In the genomic region with DNA sequence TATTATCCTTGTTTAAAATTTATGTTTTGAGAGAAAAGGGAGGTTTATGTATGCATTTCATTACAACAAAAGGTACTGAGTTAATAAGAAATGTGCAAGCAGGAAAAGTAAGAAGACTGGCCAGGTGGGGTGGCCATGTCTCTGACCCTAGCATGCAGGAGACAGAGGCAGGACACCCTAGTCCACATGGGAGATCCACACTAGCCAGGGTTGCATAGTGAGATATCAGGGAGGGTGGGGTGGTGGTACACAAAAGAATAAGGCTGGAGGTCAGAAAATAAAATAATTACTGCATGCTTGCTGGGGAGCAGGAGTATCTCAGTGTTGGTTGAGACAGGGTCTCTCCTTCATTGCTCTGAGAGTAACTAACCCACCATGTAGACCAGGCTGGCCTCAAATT, we compare ENCODE assay signal across 18 mouse cellular contexts.
DNase-seq lines count a peak whose midpoint lies in the region; ATAC-seq and TF ChIP-seq lines count a peak whose summit lies in the region.
"Had no signal": no experiment of that assay in that cellular context is flagged by ENCODE, and none has a peak within 500 bp of the region (broad histone marks: within the 10 kb centered on the region; RNA-seq: fewer than 3 reads in every experiment).

No protein-coding gene starts in this region.

- peaks cover 43% of the 10 kb centered on the region for H3K4me1 ChIP-seq in hindbrain, embryonic 12.5 days
- H3K4me1 ChIP-seq in hindbrain, embryonic 11.5 days (replicated peaks; ENCODE audit: control insufficient read depth, insufficient read depth, low read length): peaks cover 10% of the 10 kb centered on the region
- peaks cover 52% of the 10 kb centered on the region for H3K4me1 ChIP-seq in forebrain, embryonic 15.5 days
- H3K4me1 ChIP-seq in forebrain, postnatal 0 days (ENCODE audit: insufficient read depth): peaks cover 22% of the 10 kb centered on the region
- peaks cover 35% of the 10 kb centered on the region for H3K4me1 ChIP-seq in midbrain, embryonic 16.5 days (ENCODE audit: control insufficient read depth, insufficient read depth, low read length)

- no peak overlapping the region for H3K4me3 ChIP-seq in hindbrain, embryonic 12.5 days
- H3K4me3 ChIP-seq in hindbrain, embryonic 11.5 days (ENCODE audit: low read depth, low read length): no peak overlapping the region
- no peak overlapping the region for H3K4me3 ChIP-seq in forebrain, embryonic 15.5 days
- H3K4me3 ChIP-seq in forebrain, postnatal 0 days (ENCODE audit: low read depth, low read length): no peak overlapping the region
- H3K4me3 ChIP-seq in midbrain, embryonic 16.5 days (ENCODE audit: low read depth, low read length): no peak overlapping the region
- H3K4me3 ChIP-seq: embryonic facial prominence, embryonic 12.5 days; erythroblast, embryonic 14.5 days; heart, embryonic 10.5 days; intestine, embryonic 15.5 days; left cerebral cortex, adult 2 months had no signal

- H3K9ac ChIP-seq in hindbrain, embryonic 12.5 days: no peak overlapping the region
- no peak overlapping the region for H3K9ac ChIP-seq in hindbrain, embryonic 11.5 days (ENCODE audit: low read depth, low read length)
- H3K9ac ChIP-seq in forebrain, embryonic 15.5 days (replicated peaks): no peak overlapping the region
- H3K9ac ChIP-seq in forebrain, postnatal 0 days: no peak overlapping the region
- no peak overlapping the region for H3K9ac ChIP-seq in midbrain, embryonic 16.5 days (ENCODE audit: low read depth, low read length)
- H3K9ac ChIP-seq: embryonic facial prominence, embryonic 12.5 days; intestine, embryonic 15.5 days; liver, postnatal 0 days had no signal

- H3K36me3 ChIP-seq in hindbrain, embryonic 12.5 days: no peaks in the 10 kb centered on the region
- H3K36me3 ChIP-seq in hindbrain, embryonic 11.5 days (ENCODE audit: control insufficient read depth, insufficient read depth, low read length): no peaks in the 10 kb centered on the region
- no peaks in the 10 kb centered on the region for H3K36me3 ChIP-seq in forebrain, embryonic 15.5 days
- no peaks in the 10 kb centered on the region for H3K36me3 ChIP-seq in forebrain, postnatal 0 days (ENCODE audit: insufficient read depth)
- no peaks in the 10 kb centered on the region for H3K36me3 ChIP-seq in midbrain, embryonic 16.5 days (ENCODE audit: control insufficient read depth, insufficient read depth, low read length)
- H3K36me3 ChIP-seq: embryonic facial prominence, embryonic 12.5 days; intestine, embryonic 15.5 days had no signal

- no peak for TF ChIP-seq CTCF in forebrain, postnatal 0 days (IDR thresholded peaks at IDR 0.05; ENCODE audit: low read depth)

- no peaks in the 10 kb centered on the region for H3K27me3 ChIP-seq in hindbrain, embryonic 12.5 days
- H3K27me3 ChIP-seq in hindbrain, embryonic 11.5 days (ENCODE audit: control insufficient read depth, insufficient read depth, low read length): no peaks in the 10 kb centered on the region
- H3K27me3 ChIP-seq in forebrain, embryonic 15.5 days: no peaks in the 10 kb centered on the region
- no peaks in the 10 kb centered on the region for H3K27me3 ChIP-seq in forebrain, postnatal 0 days (ENCODE audit: insufficient read depth, low read length)
- H3K27me3 ChIP-seq in midbrain, embryonic 16.5 days (ENCODE audit: control insufficient read depth, insufficient read depth, low read depth, low read length): no peaks in the 10 kb centered on the region
- H3K27me3 ChIP-seq: embryonic facial prominence, embryonic 12.5 days; intestine, embryonic 15.5 days had no signal

- H3K4me2 ChIP-seq in hindbrain, embryonic 12.5 days (replicated peaks): no peak overlapping the region
- no peak overlapping the region for H3K4me2 ChIP-seq in hindbrain, embryonic 11.5 days (replicated peaks; ENCODE audit: low read depth, low read length)
- H3K4me2 ChIP-seq in forebrain, embryonic 15.5 days (replicated peaks): no peak overlapping the region
- H3K4me2 ChIP-seq in forebrain, postnatal 0 days (ENCODE audit: low read depth): no peak overlapping the region
- no peak overlapping the region for H3K4me2 ChIP-seq in midbrain, embryonic 16.5 days (ENCODE audit: low read length)
- H3K4me2 ChIP-seq: embryonic facial prominence, embryonic 12.5 days; intestine, embryonic 15.5 days had no signal

- H3K9me3 ChIP-seq in hindbrain, embryonic 12.5 days (replicated peaks): no peaks in the 10 kb centered on the region
- no peaks in the 10 kb centered on the region for H3K9me3 ChIP-seq in hindbrain, embryonic 11.5 days (ENCODE audit: control insufficient read depth, low read length)
- no peaks in the 10 kb centered on the region for H3K9me3 ChIP-seq in forebrain, embryonic 15.5 days
- H3K9me3 ChIP-seq in forebrain, postnatal 0 days (ENCODE audit: low read length): no peaks in the 10 kb centered on the region
- no peaks in the 10 kb centered on the region for H3K9me3 ChIP-seq in midbrain, embryonic 16.5 days (replicated peaks; ENCODE audit: control insufficient read depth, low read length, poor library complexity, severe bottlenecking)
- H3K9me3 ChIP-seq: embryonic facial prominence, embryonic 12.5 days; heart, embryonic 10.5 days; intestine, embryonic 15.5 days had no signal

- H3K27ac ChIP-seq in hindbrain, embryonic 12.5 days: peak overlapping the region; percentile 88
- H3K27ac ChIP-seq in hindbrain, embryonic 11.5 days (ENCODE audit: low read depth, low read length): no peak overlapping the region; the same call in 1 of the 2 replicates
- peak overlapping the region; percentile 85 for H3K27ac ChIP-seq in forebrain, embryonic 15.5 days (replicated peaks)
- peak overlapping the region; percentile 86; the same call in 1 of the 2 replicates for H3K27ac ChIP-seq in forebrain, postnatal 0 days (ENCODE audit: low read depth, low read length)
- peak overlapping the region; percentile 90 for H3K27ac ChIP-seq in midbrain, embryonic 16.5 days (ENCODE audit: low read length)
- H3K27ac ChIP-seq: embryonic facial prominence, embryonic 12.5 days; heart, embryonic 10.5 days; intestine, embryonic 15.5 days; stomach, postnatal 0 days had no signal

- ATAC-seq in hindbrain, embryonic 12.5 days (ENCODE audit: low FRiP score): no peak
- ATAC-seq in hindbrain, embryonic 11.5 days (ENCODE audit: low FRiP score): no peak
- no peak for ATAC-seq in forebrain, embryonic 15.5 days (replicated peaks)
- no peak for ATAC-seq in forebrain, postnatal 0 days
- no peak for ATAC-seq in midbrain, embryonic 16.5 days
- no peak for ATAC-seq in megakaryocyte, adult 5-6 weeks (ENCODE audit: poor library complexity, severe bottlenecking)
- ATAC-seq: intestine, embryonic 15.5 days had no signal

- no peak for DNase-seq in hindbrain, embryonic 11.5 days (ENCODE audit: low spot score)
- DNase-seq in forebrain, postnatal 0 days: no peak
- DNase-seq in frontal cortex, postnatal 25 days (ENCODE audit: low spot score in 2 of 2): no peak
- DNase-seq: cerebellum, adult 9-11 months; gastrocnemius, postnatal 36 days; left cerebral cortex, postnatal 4 days; right cerebral cortex, adult 18-20 months had no signal
